Mouse (Mus musculus) hindbrain, embryonic 14.5 days (tissue): ENCODE results near the gene Med4. TPM values are rescaled to one million over a fixed set of nuclear protein-coding genes. Genes with fewer than 3 reads are reported as not detected.
"Not testable (repeated sequence)": the region's sequence is repeated elsewhere in the genome, so short reads cannot be mapped to it uniquely, and the experiment has no call there.

ENCODE experiments used
- ATAC-seq: fragments of 200-750 bp; cut with Nextera tagmentation; 2 replicates; pipeline ENCODE4 v1.8.0; 2017; ENCODE audit warnings: moderate number of reproducible peaks, mild to moderate bottlenecking, moderate TSS enrichment, moderate library complexity; ENCODE audit not compliant: low FRiP score
- DNase-seq: peaks from one replicate; pipeline ENCODE4 v3.0.0-alpha.2; 2015; ENCODE audit warnings: low spot score
- H3K27ac ChIP-seq: fragments of 300-500 bp; sonication (generic); 2 replicates; pipeline ENCODE4 v1.5.1; 2014; ENCODE audit warnings: mild to moderate bottlenecking, moderate library complexity
- H3K27me3 ChIP-seq: fragments of 300-500 bp; sonication (generic); 2 replicates; pipeline ENCODE4 v1.6.1; 2014; ENCODE audit warnings: mild to moderate bottlenecking, low read length, mixed read lengths; ENCODE audit not compliant: control insufficient read depth, insufficient read depth
- H3K36me3 ChIP-seq: fragments of 300-500 bp; sonication (generic); replicated peaks from 2 replicates; pipeline ENCODE4 v1.6.1; 2014; ENCODE audit not compliant: control insufficient read depth, insufficient read depth
- H3K4me1 ChIP-seq: fragments of 300-500 bp; sonication (generic); replicated peaks from 2 replicates; pipeline ENCODE4 v1.6.1; 2014; ENCODE audit warnings: antibody characterized with exemption, low read length, mixed read lengths; ENCODE audit not compliant: control insufficient read depth, insufficient read depth
- H3K4me2 ChIP-seq: fragments of 300-500 bp; sonication (generic); replicated peaks from 2 replicates; pipeline ENCODE4 v1.6.1; 2014; ENCODE audit warnings: mild to moderate bottlenecking, moderate library complexity
- H3K4me3 ChIP-seq: fragments of 300-500 bp; sonication (generic); replicated peaks from 2 replicates; pipeline ENCODE4 v1.5.1; 2014; ENCODE audit warnings: mild to moderate bottlenecking, low read length
- H3K9ac ChIP-seq: fragments of 300-500 bp; sonication (generic); 2 replicates; pipeline ENCODE4 v1.6.1; 2014
- H3K9me3 ChIP-seq: fragments of 300-500 bp; sonication (generic); 2 replicates; pipeline ENCODE4 v1.6.1; 2016; ENCODE audit warnings: low read length; ENCODE audit not compliant: control insufficient read depth
- WGBS: fragments of 180-500 bp; shearing (Covaris S2); extraction: QIAGEN DNeasy Blood & Tissue Kit; methylation state at CpG from one replicate; pipeline ENCODE4 v1.1.7; 2014; 5-methylcytosine and 5-hydroxymethylcytosine counted together
- polyA plus RNA-seq: library from polyadenylated mRNA; unstranded; fragments of >200 nt; fragmentation: Nextera tagmentation; extraction: Ambion mirVana; gene quantifications from 2 replicates; pipeline ENCODE4 v1.2.1, GENCODE M21; 2014

Med4 gene
- polyA plus RNA-seq, 1 experiment from 2014 or later = 67.8 TPM

DNA sequence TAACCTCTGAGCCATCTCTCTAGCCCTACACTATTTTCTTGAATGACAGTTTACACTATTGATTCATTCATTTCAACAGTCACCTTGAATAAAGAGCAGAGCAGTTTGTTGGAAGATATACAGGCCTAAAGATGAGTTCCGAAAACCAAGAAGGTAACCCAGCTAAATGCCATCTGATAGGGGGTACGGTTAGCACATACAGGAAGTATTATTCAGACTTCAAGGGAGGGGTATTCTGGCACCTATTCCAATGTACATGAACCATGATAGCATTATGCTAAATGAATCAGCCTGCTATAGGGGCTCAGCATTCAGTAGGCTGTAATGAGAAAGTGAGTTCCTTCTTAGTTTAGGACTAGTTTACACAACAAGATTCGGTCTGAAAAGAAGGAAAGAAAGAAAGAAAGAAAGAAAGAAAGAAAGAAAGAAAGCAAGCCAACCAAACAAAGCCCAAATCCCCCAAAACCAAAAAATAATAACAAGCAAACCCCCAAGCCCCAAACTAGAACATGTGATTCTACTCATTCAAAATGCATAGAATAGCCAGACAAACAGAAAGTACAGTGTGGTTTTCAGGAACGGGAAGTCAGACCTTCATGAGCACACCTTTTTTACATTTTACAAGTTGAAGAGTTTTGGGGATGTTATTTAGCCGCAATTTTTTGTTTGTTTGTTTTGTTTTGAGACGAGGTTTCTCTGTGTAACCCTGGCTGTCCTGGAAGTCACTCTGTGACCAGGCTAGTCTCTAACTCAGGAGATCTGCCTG is 1.0 kb upstream of the Med4 start:
- WGBS = 96% methylated on average over 6 of the region's 6 CpGs
- no peak overlapping the region for H3K4me2 ChIP-seq
- no peak for ATAC-seq
- H3K27ac ChIP-seq = no peak overlapping the region
- peaks cover 17% of the 10 kb centered on the region for H3K36me3 ChIP-seq
- DNase-seq = no peak
- H3K4me3 ChIP-seq = no peak overlapping the region
- no peak overlapping the region for H3K9ac ChIP-seq
- peaks cover 10% of the 10 kb centered on the region for H3K4me1 ChIP-seq
- H3K9me3 ChIP-seq = no peaks in the 10 kb centered on the region
- H3K27me3 ChIP-seq = no peaks in the 10 kb centered on the region

- peak overlapping the region; percentile 36; the same call in 1 of the 2 replicates for H3K4me2 ChIP-seq
- peak overlapping the region; percentile 51; the same call in 1 of the 2 replicates for H3K4me3 ChIP-seq
- WGBS = 81% methylated on average over 3 of the region's 3 CpGs
- no peaks in the 10 kb centered on the region for H3K36me3 ChIP-seq
- H3K9me3 ChIP-seq = no peaks in the 10 kb centered on the region
- H3K27ac ChIP-seq = no peak overlapping the region
- no peaks in the 10 kb centered on the region for H3K27me3 ChIP-seq
- H3K4me1 ChIP-seq = 0 out of 2 replicates have a peak, but pooled peaks cover 6% of the 10 kb centered on the region
- no peak for ATAC-seq
- DNase-seq = no peak
- peak overlapping the region; percentile 40; the same call in 1 of the 2 replicates for H3K9ac ChIP-seq
These were observed 14.3 kb downstream of the Med4 start for GRCm38 (mm10) chr14:73524136-73524535.

DNA sequence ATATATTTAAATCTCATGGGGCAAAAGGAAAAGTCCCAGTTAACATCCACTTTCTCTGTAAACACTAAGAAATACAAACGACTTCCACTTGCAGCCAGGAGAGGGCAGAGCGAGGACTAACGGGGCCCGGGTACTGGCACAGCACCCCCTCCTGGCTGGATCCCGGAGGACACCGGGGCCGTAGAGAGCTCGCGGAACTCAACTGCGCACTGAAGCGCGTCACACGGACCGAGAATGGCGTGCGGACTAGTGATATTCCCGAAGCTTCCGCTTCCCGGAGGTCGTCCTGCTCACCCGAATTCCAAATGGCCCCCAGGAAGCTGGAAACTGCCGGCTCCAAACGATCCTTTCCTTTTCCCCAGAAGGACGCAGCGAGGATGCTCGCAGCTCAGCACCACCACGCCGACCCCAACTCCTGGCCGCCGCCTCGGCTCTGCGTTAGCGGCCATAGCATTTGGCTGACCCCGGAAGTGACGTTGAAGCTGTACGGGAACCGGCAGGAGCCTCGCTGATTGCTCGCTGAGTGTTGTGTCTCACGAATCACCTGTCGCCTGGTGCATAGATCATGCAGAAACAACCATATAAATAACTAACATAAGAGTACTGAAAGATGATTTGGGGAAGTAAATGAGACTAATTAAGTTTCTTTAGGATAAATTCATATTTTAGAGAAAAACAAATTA is 15.1 kb downstream of the Med4 start, which contains the start of gene Sucla2:
Gene Sucla2 (plus strand): TSS at position 554 of the 683 bp plus-strand sequence.
- under 1% methylated on average over 39 of the region's 41 CpGs for WGBS
- H3K27ac ChIP-seq = peak within 1 kb of the TSS; percentile 97
- H3K27me3 ChIP-seq = no peaks in the 10 kb centered on the region
- peak within 1 kb of the TSS; percentile 51 for H3K4me3 ChIP-seq
- H3K9me3 ChIP-seq = no peaks in the 10 kb centered on the region
- peak; percentile 97 for DNase-seq
- peak within 1 kb of the TSS; percentile 36 for H3K4me2 ChIP-seq
- peak; percentile 100 for ATAC-seq
- no peaks in the 10 kb centered on the region for H3K36me3 ChIP-seq
- H3K9ac ChIP-seq = peak within 1 kb of the TSS; percentile 67
- H3K4me1 ChIP-seq = 0 out of 2 replicates have a peak, but pooled peaks cover 6% of the 10 kb centered on the region

DNA sequence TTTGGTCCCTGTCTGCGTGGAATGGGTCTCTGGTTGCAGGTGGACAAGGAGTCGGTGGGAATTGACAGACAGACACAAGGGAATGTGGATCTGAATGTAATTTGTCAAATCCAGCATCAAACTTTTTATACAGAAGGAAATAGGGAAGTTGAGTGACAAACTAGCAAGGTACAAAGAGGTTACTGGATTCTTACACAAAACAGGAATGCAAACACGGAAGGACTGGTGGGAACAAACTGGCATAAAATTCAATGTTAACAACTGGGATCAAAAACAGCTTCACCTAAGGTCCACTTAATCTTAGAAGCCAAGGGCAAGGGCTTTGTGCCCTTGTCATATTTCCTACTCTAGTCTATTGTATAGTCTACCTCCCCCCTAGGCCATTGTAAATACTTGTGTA is 18.8 kb downstream of the Med4 start:
- not testable (repeated sequence) for H3K36me3 ChIP-seq, H3K9ac ChIP-seq, H3K27ac ChIP-seq, ATAC-seq, H3K4me2 ChIP-seq, DNase-seq, H3K9me3 ChIP-seq, H3K4me3 ChIP-seq, H3K4me1 ChIP-seq, H3K27me3 ChIP-seq
- 85% methylated on average over 3 of the region's 3 CpGs for WGBS

DNA sequence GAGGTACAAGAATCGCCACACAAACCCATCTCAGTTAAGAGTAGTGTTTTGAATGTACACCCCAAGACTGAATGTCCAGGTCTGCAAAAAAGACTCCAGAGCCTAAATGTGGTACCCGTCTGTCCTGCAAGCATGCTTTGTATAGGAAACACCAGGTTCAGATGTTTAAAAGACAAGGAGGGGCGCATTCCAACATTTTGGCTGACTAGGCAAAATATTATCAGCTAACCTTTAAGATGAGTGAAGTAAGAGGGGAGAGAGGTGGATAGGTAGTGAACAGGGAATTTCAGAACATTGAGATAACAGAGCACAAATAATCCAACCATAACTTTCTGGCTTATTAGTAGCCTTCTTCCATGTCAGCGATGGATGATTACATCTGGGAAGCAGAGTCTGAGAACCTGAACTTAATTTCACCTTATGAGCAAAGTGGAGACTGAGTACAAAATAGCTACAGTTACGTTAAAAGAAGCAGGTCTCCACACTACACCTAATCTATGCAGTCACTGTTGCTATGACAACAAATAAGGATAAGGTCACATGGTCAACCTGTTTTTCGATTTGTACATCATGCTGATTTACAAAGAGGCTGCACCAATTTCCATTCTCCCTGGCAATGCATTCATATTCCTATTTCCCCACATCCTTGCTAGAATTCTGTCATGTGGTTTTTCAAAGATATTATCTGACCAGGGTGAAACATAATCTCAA is 24.1 kb downstream of the Med4 start:
- Histone ChIP-seq H3K4me2 (no peak overlapping the region), H3K9ac (no peak overlapping the region), H3K27ac (no peak overlapping the region), H3K4me1 (no peaks in the 10 kb centered on the region), H3K27me3 (no peaks in the 10 kb centered on the region), H3K9me3 (no peaks in the 10 kb centered on the region), H3K4me3 (no peak overlapping the region), H3K36me3 (no peaks in the 10 kb centered on the region)
- DNase-seq = no peak
- 71% methylated on average over 6 of the region's 6 CpGs for WGBS
- ATAC-seq = no peak

DNA sequence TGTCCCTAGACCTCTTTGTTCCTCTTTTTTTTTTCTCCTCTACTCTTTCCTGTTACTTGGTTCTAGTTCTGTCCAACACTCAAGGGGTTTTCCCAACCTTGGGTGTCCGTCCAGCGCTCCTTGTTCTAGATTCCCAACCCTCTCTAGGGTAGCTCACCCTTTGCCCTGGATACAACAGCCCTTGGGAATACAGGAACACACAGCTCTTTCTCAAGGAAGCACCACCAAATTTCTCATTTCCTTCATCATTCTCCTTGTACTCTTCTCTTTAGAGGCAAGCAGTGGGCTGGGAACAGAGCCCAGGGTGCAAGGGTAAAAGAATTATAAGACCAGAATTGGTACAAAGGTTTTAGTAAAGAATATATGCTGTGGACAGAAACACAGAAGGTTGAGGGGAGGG is 25.8 kb downstream of the Med4 start:
- Histone ChIP-seq H3K27ac (no peak overlapping the region), H3K4me3 (no peak overlapping the region), H3K4me1 (no peaks in the 10 kb centered on the region), H3K9ac (no peak overlapping the region), H3K36me3 (no peaks in the 10 kb centered on the region), H3K9me3 (no peaks in the 10 kb centered on the region), H3K4me2 (no peak overlapping the region), H3K27me3 (no peaks in the 10 kb centered on the region)
- DNase-seq (no peak), ATAC-seq (no peak)
- 87% methylated on average over 2 of the region's 2 CpGs for WGBS

DNA sequence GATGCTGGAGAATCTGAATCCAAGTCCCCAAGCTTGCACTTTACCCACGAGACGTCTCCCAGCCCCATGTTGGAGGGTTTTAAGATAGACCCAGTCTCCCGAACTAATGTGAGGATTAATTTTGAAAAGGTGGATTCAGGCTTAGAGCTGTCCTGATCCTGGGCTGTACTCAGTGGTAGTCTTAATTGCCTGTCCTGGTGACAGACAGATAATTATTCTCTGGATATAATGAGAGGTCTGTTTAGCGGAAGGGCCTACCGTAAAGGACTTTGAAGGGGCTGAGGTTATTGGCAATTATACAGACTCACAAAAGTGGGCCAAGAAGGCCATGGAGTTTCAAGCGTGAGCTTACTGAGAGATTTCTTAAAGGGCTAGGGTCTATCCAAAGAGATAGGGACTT is 34.0 kb downstream of the Med4 start:
- H3K27ac ChIP-seq = no peak overlapping the region

GRCm38 (mm10) chr14:73547034-73547433 is 37.2 kb downstream of the Med4 start:
- 0 out of 2 replicates have a peak, but pooled peaks cover 1% of the 10 kb centered on the region for H3K4me1 ChIP-seq

More for the DNA sequence above, 34.0 kb downstream of the Med4 start:
- WGBS = 71% methylated on average over 6 of the region's 6 CpGs
- Histone ChIP-seq H3K4me1 (no peaks in the 10 kb centered on the region), H3K9me3 (no peaks in the 10 kb centered on the region), H3K4me2 (no peak overlapping the region), H3K9ac (no peak overlapping the region), H3K36me3 (no peaks in the 10 kb centered on the region), H3K4me3 (no peak overlapping the region), H3K27me3 (no peaks in the 10 kb centered on the region; the same call in 1 of the 2 replicates)
- no peak for ATAC-seq
- DNase-seq = no peak

DNA sequence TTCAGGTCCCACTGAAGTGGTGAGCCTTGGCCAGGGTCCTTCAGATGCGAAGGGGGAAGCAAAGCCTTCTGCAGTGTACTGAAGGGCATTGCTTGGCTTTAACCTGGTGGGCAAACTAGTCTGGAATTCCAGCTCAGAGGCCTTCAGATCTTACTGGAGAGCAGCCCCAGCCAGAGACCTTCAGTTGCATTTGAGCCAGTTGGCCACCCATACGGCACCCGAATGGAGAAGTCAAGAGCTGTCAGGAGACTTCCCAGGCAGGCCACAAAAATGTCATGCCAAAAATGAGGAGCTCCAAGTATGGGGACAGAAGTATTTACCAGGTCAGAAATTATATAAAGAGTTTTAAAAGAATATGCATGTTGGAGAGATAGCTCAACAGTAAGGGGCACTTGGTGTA is 38.2 kb downstream of the Med4 start, which contains the start of gene Nudt15:
Gene Nudt15 (minus strand): TSS at position 192 of the 400 bp plus-strand sequence.
- WGBS = 95% methylated on average over 3 of the region's 3 CpGs
- H3K9ac ChIP-seq = no peak within 1 kb of the TSS

More at GRCm38 (mm10) chr14:73547034-73547433, 37.2 kb downstream of the Med4 start:
- Histone ChIP-seq H3K27me3 (no peaks in the 10 kb centered on the region; the same call in 1 of the 2 replicates), H3K4me2 (no peak overlapping the region), H3K27ac (no peak overlapping the region), H3K9me3 (no peaks in the 10 kb centered on the region), H3K9ac (no peak overlapping the region), H3K36me3 (no peaks in the 10 kb centered on the region), H3K4me3 (no peak overlapping the region)
- DNase-seq = no peak
- 75% methylated on average over 4 of the region's 4 CpGs for WGBS
- ATAC-seq = no peak

More for the DNA sequence above, 38.2 kb downstream of the Med4 start, which contains the start of gene Nudt15:
- H3K27ac ChIP-seq = no peak within 1 kb of the TSS
- ATAC-seq = no peak
- no peak within 1 kb of the TSS for H3K4me3 ChIP-seq
- H3K4me1 ChIP-seq = 0 out of 2 replicates have a peak, but pooled peaks cover 3% of the 10 kb centered on the region
- no peak within 1 kb of the TSS for H3K4me2 ChIP-seq
- DNase-seq = no peak
- H3K36me3 ChIP-seq = no peaks in the 10 kb centered on the region
- no peaks in the 10 kb centered on the region for H3K27me3 ChIP-seq
- H3K9me3 ChIP-seq = no peaks in the 10 kb centered on the region
